Mouse (Mus musculus) heart, postnatal 10 days (tissue): ENCODE data around the gene Trp53i13. TPM values are rescaled to one million over a fixed set of nuclear protein-coding genes. Genes with fewer than 3 reads are reported as not detected.
"Not testable (repeated sequence)": the region's sequence is repeated elsewhere in the genome, so short reads cannot be mapped to it uniquely, and the experiment has no call there.

Experiments
- DNase-seq, 2 experiments: peaks; one replicate each; pipeline ENCODE4 v3.0.0; 2021
- intact Hi-C: fragments of 180-260 bp; cut with DNase I; formaldehyde crosslinking; loops from one replicate; pipeline ENCODE4 v1.15.1; 2025
- total RNA-seq, 2 experiments: library from RNA; stranded (reverse); gene quantifications; 2 replicates each; pipeline ENCODE4 v1.2.3; 2021

Trp53i13 gene
- total RNA-seq = 10 to 100 TPM; 11.8 to 12.9 TPM

- intact Hi-C loops = no loop called here
- no peak for DNase-seq
Measured at GRCm38 (mm10) chr11:77515637-77516552, at the start of gene Trp53i13. Gene Trp53i13 (minus strand): TSS chr11:77515980.

DNA sequence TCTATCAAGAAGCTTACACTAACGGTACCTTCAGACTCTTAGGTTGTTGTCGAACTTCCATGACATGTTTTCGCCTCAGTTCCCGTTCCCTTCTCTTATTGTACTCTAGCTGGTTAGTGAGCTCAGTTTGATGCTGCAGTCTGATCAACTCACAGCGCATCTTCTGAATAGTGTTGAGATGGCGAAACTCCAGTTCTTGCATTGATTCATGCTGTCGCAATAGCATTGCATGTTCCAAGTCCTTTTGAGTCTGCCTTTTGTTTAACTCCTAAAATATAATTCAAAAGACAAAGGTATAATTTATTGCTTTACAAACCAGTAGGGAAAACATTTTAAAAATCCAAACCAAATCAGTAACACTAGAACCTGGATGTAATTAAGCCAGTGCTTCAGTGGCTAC is 29.5 kb upstream of the Trp53i13 start:
- intact Hi-C loops = no loop called here
- no peak for DNase-seq

- DNase-seq = no peak
- intact Hi-C loops = no loop called here
Measured at GRCm38 (mm10) chr11:77532202-77532846, 16.5 kb upstream of the Trp53i13 start.

DNA sequence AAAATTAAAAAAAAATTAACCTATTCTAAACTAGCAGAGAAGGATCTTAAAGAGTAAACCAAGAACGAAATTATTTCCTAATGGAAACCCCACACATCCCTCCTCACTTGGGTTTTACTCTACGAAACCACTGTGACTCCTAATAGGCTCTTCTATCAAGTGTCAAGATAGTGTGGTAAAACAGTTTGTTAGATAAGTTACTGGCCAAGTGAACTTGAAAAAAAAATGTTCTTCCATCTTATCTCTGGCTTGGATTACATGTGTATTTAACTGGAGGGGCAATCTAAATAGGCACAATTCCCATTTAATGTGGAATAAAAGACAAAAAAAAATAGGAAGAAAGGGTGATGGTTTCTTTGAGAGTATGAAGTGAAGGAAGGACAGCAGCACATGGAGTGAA is 15.1 kb upstream of the Trp53i13 start:
- intact Hi-C loops = no loop called here
- no peak for DNase-seq

DNA sequence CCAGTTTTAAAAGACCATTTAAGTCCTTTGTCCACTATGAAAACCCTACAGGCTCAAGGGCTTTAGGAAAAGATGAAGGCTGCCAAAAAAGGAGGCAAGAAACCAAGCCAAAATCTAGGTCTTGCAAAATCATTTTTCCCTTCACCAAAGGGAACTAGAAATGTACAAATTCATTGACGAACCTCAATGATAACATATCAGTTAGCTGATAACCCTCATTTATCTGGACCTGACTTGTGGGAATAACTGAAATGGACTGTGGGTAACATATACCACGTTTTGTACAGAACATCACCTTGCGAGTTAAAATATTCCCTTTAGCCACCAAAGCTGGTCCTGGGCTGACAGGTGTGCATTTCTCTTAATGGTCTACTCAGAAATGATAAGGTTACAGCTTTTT is 13.9 kb upstream of the Trp53i13 start:
- DNase-seq = no peak

DNA sequence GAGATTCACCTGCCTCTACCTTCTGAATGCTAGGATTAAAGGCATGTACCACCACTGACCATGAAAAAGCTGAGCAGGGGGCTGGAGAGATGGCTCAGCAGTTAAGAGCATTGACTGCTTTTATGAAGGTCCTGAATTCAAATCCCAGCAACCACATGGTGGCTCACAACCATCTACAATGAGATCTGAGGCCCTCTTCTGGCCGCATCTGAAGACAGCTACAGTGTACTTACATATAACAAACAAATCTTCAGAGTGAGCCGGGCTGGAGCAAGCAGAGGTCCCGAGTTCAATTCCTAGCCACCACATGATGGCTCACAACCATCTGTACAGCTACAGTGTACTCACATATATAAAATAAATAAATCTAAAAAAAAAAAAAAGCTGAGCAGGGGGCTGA is 12.6 kb upstream of the Trp53i13 start:
- intact Hi-C loops, DNase-seq: not testable (repeated sequence)

More for the DNA sequence above, 13.9 kb upstream of the Trp53i13 start:
- intact Hi-C loops = no loop called here

GRCm38 (mm10) chr11:77525804-77526486 is 10.2 kb upstream of the Trp53i13 start:
- intact Hi-C loops = no loop called here
- no peak for DNase-seq

DNA sequence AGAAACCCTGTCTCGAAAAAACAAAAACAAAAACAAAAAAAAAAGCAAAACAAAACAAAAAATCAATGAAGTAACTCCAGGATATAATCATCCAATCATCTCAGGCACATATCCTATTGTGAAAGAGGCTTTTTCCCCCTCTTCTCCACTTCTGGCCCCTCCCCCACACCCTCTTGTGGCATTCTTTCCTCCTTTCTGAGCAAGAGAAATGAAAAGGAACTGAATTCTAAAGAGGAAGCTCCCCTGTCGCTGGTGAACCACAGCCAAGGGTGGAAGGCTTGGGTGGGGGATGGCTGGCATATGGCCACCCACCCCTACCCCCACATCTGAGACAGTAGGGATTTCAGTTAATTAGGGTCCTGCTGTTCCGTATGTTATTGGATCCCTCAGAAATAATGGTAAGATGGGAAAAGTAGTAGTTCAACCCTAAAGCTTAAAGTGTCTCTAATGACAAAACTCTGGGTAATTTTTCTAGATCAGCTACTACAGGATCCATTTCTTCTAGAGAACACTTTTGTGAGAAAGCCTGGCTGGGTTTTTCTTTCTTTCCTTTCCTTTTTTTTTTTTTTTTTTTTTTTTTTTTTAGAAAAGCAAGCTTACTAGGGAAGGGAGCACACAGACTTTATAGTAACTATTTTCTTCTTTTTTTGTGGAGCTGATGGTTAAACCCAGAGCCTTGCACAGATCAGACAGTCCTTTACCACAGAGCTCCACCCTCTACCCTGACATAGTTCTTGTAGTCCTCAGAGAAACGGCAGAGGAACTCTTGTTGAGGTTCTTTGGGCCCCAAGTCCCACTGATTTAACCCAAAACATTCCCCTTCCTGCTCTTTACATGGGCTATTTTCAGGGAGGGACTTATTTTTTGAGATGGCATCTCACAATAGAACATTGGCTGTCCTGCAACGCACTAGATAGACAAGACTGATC is 5.1 kb upstream of the Trp53i13 start:
- intact Hi-C loops = no loop called here
- DNase-seq = peak in 1 of 2 experiments; percentile 33

DNA sequence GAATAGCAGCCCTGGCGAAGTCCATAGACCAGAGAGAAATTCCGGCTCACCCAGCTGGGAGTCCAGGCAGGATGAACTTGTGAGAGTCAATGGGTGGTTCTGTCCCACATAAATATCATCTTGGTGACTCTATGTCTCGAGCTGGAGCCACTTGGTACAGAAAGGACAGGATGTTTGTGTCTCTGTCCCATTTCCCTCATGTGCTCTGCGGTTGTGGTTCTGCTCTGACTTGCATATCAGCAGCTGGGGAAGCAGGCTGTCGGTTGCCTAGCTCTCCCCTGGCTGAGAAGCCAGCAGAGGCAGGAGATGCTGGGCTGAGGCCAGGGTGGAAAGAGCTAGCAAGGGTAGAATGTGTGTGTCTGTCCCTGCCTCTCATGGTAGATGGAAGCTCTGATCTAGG is 3.3 kb upstream of the Trp53i13 start, which contains the start of gene Gm10392:
Gm10392 (minus strand) TSS at position 156 of the 400 bp plus-strand sequence.
- intact Hi-C loops = no loop called here
- DNase-seq = peak; percentile 53

DNA sequence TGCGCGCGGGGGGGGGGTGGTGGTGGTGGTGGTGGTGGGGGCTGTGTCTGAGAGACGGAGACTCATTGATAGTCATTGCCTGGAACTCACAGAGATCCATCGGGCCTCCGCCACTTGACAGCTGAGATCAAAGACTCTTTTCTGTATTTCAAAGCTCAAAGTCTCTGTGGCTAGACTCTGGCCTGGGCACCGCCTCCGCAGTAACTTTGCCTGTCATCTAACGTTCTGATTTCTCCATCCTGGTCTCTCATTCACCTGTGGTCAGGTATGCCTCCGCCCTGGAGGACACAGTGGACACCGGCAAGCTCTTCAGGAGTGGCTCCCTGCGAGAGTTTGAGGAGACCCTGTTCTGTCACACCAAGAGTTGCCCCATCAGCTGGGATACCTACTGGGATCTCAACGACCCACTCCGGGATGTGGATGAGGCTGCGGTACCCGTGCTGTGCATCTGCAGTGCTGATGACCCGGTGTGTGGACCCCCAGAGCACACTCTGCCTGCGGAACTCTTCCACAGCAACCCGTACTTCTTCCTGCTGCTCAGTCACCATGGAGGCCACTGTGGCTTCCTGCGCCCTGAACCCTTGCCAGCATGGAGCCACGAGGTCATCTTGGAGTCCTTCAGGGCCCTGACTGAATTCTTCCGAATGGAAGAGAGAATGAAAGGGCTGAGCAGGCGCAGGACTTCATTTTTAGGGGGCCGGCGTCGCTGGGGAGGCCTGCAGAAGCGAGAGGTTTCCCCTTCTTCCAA is 2.4 kb upstream of the Trp53i13 start:
- intact Hi-C loops = no loop called here
- peak in 1 of 2 experiments; percentile 13 for DNase-seq

DNA sequence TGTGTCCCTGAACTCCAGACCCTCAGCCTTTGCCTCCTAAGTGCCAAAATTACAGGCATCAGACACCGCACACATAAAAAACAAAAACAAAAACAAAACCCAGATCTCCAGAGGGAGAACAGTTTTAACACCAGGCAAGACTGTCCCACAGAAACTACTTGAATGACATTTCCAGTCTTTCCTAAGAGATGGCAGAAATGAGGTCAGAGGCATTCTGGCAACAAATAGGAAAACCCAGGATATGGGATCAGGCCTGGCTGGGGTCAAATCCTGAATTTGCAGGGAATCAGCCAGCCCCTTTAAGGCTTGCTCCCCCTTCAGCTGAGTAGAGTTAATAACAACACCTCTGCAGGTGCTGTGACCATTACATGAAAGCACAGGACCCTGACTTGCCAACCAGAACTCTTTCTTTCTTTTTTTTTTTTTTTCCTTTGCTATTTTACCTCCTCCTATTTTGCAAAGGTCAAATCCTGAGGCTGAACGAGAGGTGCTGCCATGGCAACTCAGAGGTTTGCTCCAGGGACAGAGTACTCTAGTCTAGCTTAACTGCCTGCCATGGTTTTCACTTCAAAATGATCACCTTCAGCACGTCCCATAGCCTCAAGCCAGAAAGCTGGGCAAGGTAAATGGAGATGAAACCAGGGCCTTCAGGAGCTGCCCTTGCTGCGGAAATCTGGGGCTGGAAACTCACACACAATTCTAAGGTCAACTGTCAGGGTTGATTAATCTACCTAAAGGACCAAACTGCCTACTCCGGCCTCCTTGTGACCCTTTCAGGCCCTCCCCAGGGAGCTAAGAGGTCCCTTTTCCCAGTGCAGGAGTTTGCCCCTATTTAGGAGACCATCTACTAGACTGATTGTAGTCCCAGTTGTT is 1.0 kb upstream of the Trp53i13 start:
- intact Hi-C loops = no loop called here
- DNase-seq = no peak

- intact Hi-C loops = no loop called here
- peak; percentile 86 to 88 for DNase-seq
Measured at GRCm38 (mm10) chr11:77514832-77515636, 746 bp downstream of the Trp53i13 start, which contains the start of gene Abhd15. Gene Abhd15 (plus strand): TSS chr11:77515121.

DNA sequence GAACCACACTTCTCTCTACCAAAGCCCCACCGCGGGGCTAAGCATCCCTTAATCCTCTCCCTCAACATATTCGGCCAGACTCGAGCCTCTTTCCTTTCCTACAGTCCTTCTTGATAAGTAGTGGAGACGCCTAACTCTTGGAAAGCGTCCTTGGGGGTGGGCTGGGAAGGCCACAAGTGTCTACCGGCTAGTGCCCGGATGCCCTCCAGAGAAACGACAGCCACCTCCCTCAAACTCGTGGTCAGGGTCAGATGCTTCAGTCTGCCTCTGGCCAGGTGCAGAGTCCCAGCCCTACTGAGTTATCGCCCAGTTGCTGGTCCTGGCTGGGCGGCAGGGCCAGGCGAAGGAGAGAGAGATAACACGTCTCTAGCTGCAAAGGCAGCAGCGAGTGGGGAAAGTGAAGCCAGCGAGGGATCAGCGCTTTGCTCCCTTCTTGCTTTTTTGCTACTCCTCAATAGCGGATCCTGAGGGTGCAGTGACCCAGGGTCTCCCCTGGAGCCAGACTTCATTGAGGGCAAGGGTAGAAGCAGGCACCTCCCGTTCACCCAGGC is 1.4 kb downstream of the Trp53i13 start:
- peak in 1 of 2 experiments; percentile 62 for DNase-seq
- intact Hi-C loops = no loop called here

DNA sequence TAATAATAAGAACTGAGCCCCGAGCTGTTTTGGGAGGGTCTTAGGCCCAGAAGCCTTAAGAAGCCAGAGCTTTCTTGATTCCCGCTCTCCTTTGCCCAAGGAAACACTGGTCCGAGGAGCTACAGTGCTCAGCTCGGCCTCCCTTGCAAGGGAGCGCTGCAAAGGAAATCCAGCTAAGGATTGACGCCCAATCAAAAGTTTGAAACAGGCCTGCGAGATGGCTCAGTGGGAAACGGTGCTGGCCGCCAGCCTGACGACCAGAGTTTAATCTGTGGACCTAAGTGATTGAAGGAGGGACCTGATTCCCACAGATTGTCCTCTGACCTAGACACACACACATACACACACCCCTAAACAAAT is 2.0 kb downstream of the Trp53i13 start:
- DNase-seq = peak in 1 of 2 experiments; percentile 52
- intact Hi-C loops = no loop called here

- intact Hi-C loops = no loop called here
- DNase-seq = peak; percentile 91 to 92
Measured at GRCm38 (mm10) chr11:77512891-77513810, 2.6 kb downstream of the Trp53i13 start.

DNA sequence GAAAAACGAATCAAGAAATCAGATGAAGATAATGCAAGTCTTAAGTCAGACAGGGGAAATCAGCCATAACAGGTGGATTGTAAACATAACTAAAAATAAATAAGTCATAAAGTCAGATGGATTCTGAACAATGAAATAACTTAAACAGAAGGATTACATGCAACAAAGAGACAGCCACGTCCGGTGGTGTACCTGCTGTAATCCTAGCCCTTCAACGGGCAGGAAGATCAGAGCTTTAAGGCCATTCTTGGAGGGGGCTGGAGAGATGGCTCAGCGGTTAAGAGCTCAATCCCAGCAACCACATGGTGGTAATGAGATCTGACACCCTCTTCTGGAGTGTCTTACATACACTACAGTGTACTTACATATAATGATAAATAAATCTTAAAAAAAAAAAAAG is 4.4 kb downstream of the Trp53i13 start:
- DNase-seq = no peak
- intact Hi-C loops = no loop called here
